ENCODE assay signal across 8 mouse cellular contexts in genomic region chr7:98360621-98360990, GRCm38 (mm10). TPM values are rescaled to one million over a fixed set of nuclear protein-coding genes. Genes with fewer than 3 reads are reported as not detected.
A peak's percentile ranks its signal among the peaks of the same experiment; 100 is the strongest.
DNase-seq lines count a peak whose midpoint lies in the region; ATAC-seq and TF ChIP-seq lines count a peak whose summit lies in the region.

No protein-coding gene starts in this region.

- H3K9me3 ChIP-seq in liver, embryonic 11.5 days (ENCODE audit: control insufficient read depth, low read length) = no peaks in the 10 kb centered on the region
- H3K9me3 ChIP-seq in stomach, embryonic 15.5 days = no peaks in the 10 kb centered on the region

- H3K27ac ChIP-seq in spleen, adult 2 months (ENCODE audit: insufficient read depth, low read length) = peak overlapping the region; percentile 59; the same call in 1 of the 2 replicates
- peak overlapping the region; percentile 59; the same call in 1 of the 2 replicates for H3K27ac ChIP-seq in liver, embryonic 11.5 days (ENCODE audit: low read depth, low read length)
- H3K27ac ChIP-seq in stomach, embryonic 15.5 days = peak overlapping the region; percentile 94

- peak overlapping the region; percentile 85 for H3K4me2 ChIP-seq in liver, embryonic 11.5 days
- peak overlapping the region; percentile 75 for H3K4me2 ChIP-seq in stomach, embryonic 15.5 days

- no peak for TF ChIP-seq POLR2A in spleen, adult 2 months (IDR thresholded peaks at IDR 0.05; ENCODE audit: low read depth, low read length)

- peaks cover 8% of the 10 kb centered on the region for H3K27me3 ChIP-seq in spleen, adult 2 months (ENCODE audit: control insufficient read depth, insufficient read depth, low read length)
- peaks cover 39% of the 10 kb centered on the region for H3K27me3 ChIP-seq in liver, embryonic 11.5 days (replicated peaks; ENCODE audit: control insufficient read depth, insufficient read depth, low read length)
- no peaks in the 10 kb centered on the region for H3K27me3 ChIP-seq in stomach, embryonic 15.5 days (replicated peaks)

- H3K4me3 ChIP-seq in spleen, adult 2 months (ENCODE audit: extremely low read depth, insufficient read depth, insufficient read length) = peak overlapping the region; percentile 53
- H3K4me3 ChIP-seq in liver, embryonic 11.5 days (ENCODE audit: low read depth, low read length) = peak overlapping the region; percentile 66
- peak overlapping the region; percentile 77 for H3K4me3 ChIP-seq in stomach, embryonic 15.5 days (replicated peaks)

- TF ChIP-seq CTCF in spleen, adult 2 months (IDR thresholded peaks at IDR 0.05; ENCODE audit: extremely low read depth, insufficient read depth, insufficient read length, insufficient replicate concordance) = no peak

- H3K9ac ChIP-seq in liver, embryonic 11.5 days (ENCODE audit: low read depth, low read length) = peak overlapping the region; percentile 60
- H3K9ac ChIP-seq in stomach, embryonic 15.5 days = peak overlapping the region; percentile 66

- DNase-seq in adrenal gland, adult (ENCODE audit: inconsistent age in 2 of 2, low spot score in 1 of 2) = peak; percentile 40 to 76
- DNase-seq in adrenal gland, postnatal 36 days = no peak
- no peak for DNase-seq in spleen, adult 2 months (ENCODE audit: low read depth in 1 of 2, low spot score in 2 of 2)
- DNase-seq in spleen, postnatal 4 days (ENCODE audit: low spot score in 2 of 2) = no peak
- peak; percentile 66 for DNase-seq in liver, embryonic 11.5 days (ENCODE audit: low spot score)
- DNase-seq in urinary bladder, adult 2 months (ENCODE audit: low spot score) = no peak
- no peak for DNase-seq in layer of hippocampus, postnatal 36 days

- no peak; the same call in 1 of the 2 replicates for ATAC-seq in liver, embryonic 11.5 days (replicated peaks; ENCODE audit: low FRiP score)
- ATAC-seq in stomach, embryonic 15.5 days (ENCODE audit: insufficient read depth, low FRiP score, low read depth) = no peak; the same call in 1 of the 2 replicates

- WGBS in spleen, adult 2 months = 3% methylated on average over 20 of the region's 20 CpGs
- WGBS in liver, embryonic 11.5 days = 1% methylated on average over 20 of the region's 20 CpGs
- whole genome bisulfite sequencing in stomach, embryonic 15.5 days = 0% methylated on average over 20 of the region's 20 CpGs

- H3K4me1 ChIP-seq in spleen, adult 2 months (ENCODE audit: control insufficient read depth, insufficient read depth, insufficient read length) = no peaks in the 10 kb centered on the region; the same call in 1 of the 2 replicates
- H3K4me1 ChIP-seq in liver, embryonic 11.5 days (replicated peaks; ENCODE audit: control insufficient read depth, insufficient read depth, low read length) = peaks cover under 1% of the 10 kb centered on the region
- H3K4me1 ChIP-seq in stomach, embryonic 15.5 days = peaks cover 34% of the 10 kb centered on the region

- H3K36me3 ChIP-seq in spleen, adult 2 months (ENCODE audit: control insufficient read depth, insufficient read depth, low read length) = no peaks in the 10 kb centered on the region
- H3K36me3 ChIP-seq in liver, embryonic 11.5 days (ENCODE audit: control insufficient read depth, insufficient read depth, low read length) = no peaks in the 10 kb centered on the region
- H3K36me3 ChIP-seq in stomach, embryonic 15.5 days = no peaks in the 10 kb centered on the region

RNA-seq across cellular contexts. Expression of gene Tsku, which starts 0.5 kb away (rescaled TPM):
- 10 to 100 TPM; 19.8 to 23.4 TPM for total RNA-seq in adrenal gland, postnatal 36 days (2021)
- polyA plus RNA-seq in spleen, adult 2 months (2012; rRNA removed) = 9.4 and 12.0 TPM in 2 replicates
- polyA plus RNA-seq in liver, embryonic 11.5 days (2014; fragmentation: Nextera tagmentation; extraction: Ambion mirVana) = 4.3 and 4.8 TPM in 2 replicates
- 10.2 and 10.9 TPM in 2 replicates for polyA plus RNA-seq in stomach, embryonic 15.5 days (2015; fragmentation: Nextera tagmentation; extraction: Ambion mirVana)
- polyA plus RNA-seq in urinary bladder, adult 2 months (2012; rRNA removed) = 199 and 219 TPM in 2 replicates
- total RNA-seq in layer of hippocampus, postnatal 36 days (2021) = 1 to 10 TPM; 1.4 TPM

RNA-seq across cellular contexts. Expression of gene Acer3, which starts 39.6 kb away (rescaled TPM):
- 10 to 100 TPM; 12.9 to 17.3 TPM for total RNA-seq in adrenal gland, postnatal 36 days (2021)
- polyA plus RNA-seq in spleen, adult 2 months (2012; rRNA removed) = 6.2 and 8.6 TPM in 2 replicates
- polyA plus RNA-seq in liver, embryonic 11.5 days (2014; fragmentation: Nextera tagmentation; extraction: Ambion mirVana) = 35.2 and 35.8 TPM in 2 replicates
- 25.7 and 27.4 TPM in 2 replicates for polyA plus RNA-seq in stomach, embryonic 15.5 days (2015; fragmentation: Nextera tagmentation; extraction: Ambion mirVana)
- polyA plus RNA-seq in urinary bladder, adult 2 months (2012; rRNA removed) = 26.7 and 32.4 TPM in 2 replicates
- 10 to 100 TPM; 21.0 to 21.4 TPM for total RNA-seq in layer of hippocampus, postnatal 36 days (2021)

Comparison
In these comparisons a context has a peak if more than half of its experiments do, and no peak if none do; other contexts are left out.
1. DNase-seq: peak in adrenal gland, adult (2 of 2) and liver, embryonic 11.5 days (single experiment); none in adrenal gland, postnatal 36 days (0 of 2), spleen, adult 2 months (0 of 2), spleen, postnatal 4 days (0 of 2), urinary bladder, adult 2 months (single experiment) and layer of hippocampus, postnatal 36 days (0 of 2).
2. RNA of gene Tsku, which starts 0.5 kb away (polyA plus RNA-seq): 199 to 219 TPM in urinary bladder, adult 2 months; 9.4 to 12.0 TPM in spleen, adult 2 months, 10.2 to 10.9 TPM in stomach, embryonic 15.5 days and 4.3 to 4.8 TPM in liver, embryonic 11.5 days; every median in the first group is over 10 times any median in the second.
3. Peak in every context shown above with its lines, with median percentiles within 50 percentile points of each other: H3K27ac ChIP-seq and H3K4me3 ChIP-seq.